Mouse (Mus musculus) forebrain, embryonic 14.5 days (tissue): ENCODE data around the gene Gm9774. TPM values are rescaled to one million over a fixed set of nuclear protein-coding genes. Genes with fewer than 3 reads are reported as not detected.

Experiments used
- ATAC-seq: fragments of 200-750 bp; cut with Nextera tagmentation; 2 replicates; pipeline ENCODE4 v1.8.0; 2017; ENCODE audit warnings: mild to moderate bottlenecking, moderate library complexity
- DNase-seq: peaks from one replicate; pipeline ENCODE4 v3.0.0-alpha.2; 2015; ENCODE audit warnings: low spot score
- H3K27ac ChIP-seq: fragments of 300-500 bp; sonication (generic); 2 replicates; pipeline ENCODE4 v1.5.1; 2014; ENCODE audit warnings: low read depth, mild to moderate bottlenecking, control low read depth, low read length, moderate library complexity
- H3K27me3 ChIP-seq: fragments of 300-500 bp; sonication (generic); replicated peaks from 2 replicates; pipeline ENCODE4 v1.6.1; 2014; ENCODE audit warnings: low read length, control low read depth, mixed read lengths; ENCODE audit not compliant: control insufficient read depth, insufficient read depth
- H3K36me3 ChIP-seq: fragments of 300-500 bp; sonication (generic); 2 replicates; pipeline ENCODE4 v1.6.1; 2014; ENCODE audit warnings: low read length, control low read depth; ENCODE audit not compliant: control insufficient read depth, insufficient read depth
- H3K4me1 ChIP-seq: fragments of 300-500 bp; sonication (generic); 2 replicates; pipeline ENCODE4 v1.6.1; 2014; ENCODE audit warnings: antibody characterized with exemption, low read length, control low read depth; ENCODE audit not compliant: control insufficient read depth, insufficient read depth
- H3K4me2 ChIP-seq: fragments of 300-500 bp; sonication (generic); 2 replicates; pipeline ENCODE4 v1.6.1; 2014; ENCODE audit warnings: mild to moderate bottlenecking, control low read depth, low read length
- H3K4me3 ChIP-seq: fragments of 300-500 bp; sonication (generic); 2 replicates; pipeline ENCODE4 v1.5.1; 2014; ENCODE audit warnings: low read depth, low read length, control low read depth
- H3K9ac ChIP-seq: fragments of 300-500 bp; sonication (generic); 2 replicates; pipeline ENCODE4 v1.6.1; 2014; ENCODE audit warnings: mild to moderate bottlenecking, low read length, control low read depth, moderate library complexity
- H3K9me3 ChIP-seq: fragments of 300-500 bp; sonication (generic); replicated peaks from 2 replicates; pipeline ENCODE4 v1.6.1; 2016; ENCODE audit warnings: low read length, control low read depth, mixed read lengths; ENCODE audit not compliant: control insufficient read depth
- WGBS: fragments of 180-500 bp; shearing (Covaris S2); extraction: QIAGEN DNeasy Blood & Tissue Kit; methylation state at CpG from one replicate; pipeline ENCODE4 v1.1.7; 2014; 5-methylcytosine and 5-hydroxymethylcytosine counted together
- polyA plus RNA-seq: library from polyadenylated mRNA; unstranded; fragments of >200 nt; fragmentation: Nextera tagmentation; extraction: Ambion mirVana; gene quantifications from 2 replicates; pipeline ENCODE4 v1.2.1, GENCODE M21; 2014

The Gm9774 gene
- polyA plus RNA-seq, 1 experiment from 2014 or later: 4.3 TPM

- 91% methylated on average over 2 of the region's 2 CpGs for WGBS
- no peak for DNase-seq
- Histone ChIP-seq H3K4me1 (no peaks in the 10 kb centered on the region), H3K27me3 (no peaks in the 10 kb centered on the region), H3K4me3 (no peak within 1 kb of the TSS), H3K9me3 (no peaks in the 10 kb centered on the region), H3K27ac (no peak within 1 kb of the TSS), H3K4me2 (no peak within 1 kb of the TSS), H3K36me3 (no peaks in the 10 kb centered on the region), H3K9ac (no peak within 1 kb of the TSS)
- ATAC-seq: no peak
These were observed 11.4 kb downstream of the Gm9774 start, which contains the start of gene Sprr2j-ps for GRCm38 (mm10) chr3:92417782-92418181. TSS of gene Sprr2j-ps (plus strand) at chr3:92418082.

GRCm38 (mm10) chr3:92407691-92408090 lies 21.5 kb downstream of the Gm9774 start, which contains the start of gene Sprr2i:
TSS of gene Sprr2i (plus strand) at chr3:92407991.
- no peak within 1 kb of the TSS for H3K27ac ChIP-seq
- no peak within 1 kb of the TSS for H3K4me2 ChIP-seq
- H3K27me3 ChIP-seq: no peaks in the 10 kb centered on the region
- DNase-seq (no peak), ATAC-seq (no peak)
- 88% methylated on average over 2 of the region's 2 CpGs for WGBS
- H3K36me3 ChIP-seq: no peaks in the 10 kb centered on the region
- no peaks in the 10 kb centered on the region for H3K4me1 ChIP-seq
- H3K4me3 ChIP-seq: no peak within 1 kb of the TSS
- no peak within 1 kb of the TSS for H3K9ac ChIP-seq
- no peaks in the 10 kb centered on the region for H3K9me3 ChIP-seq

GRCm38 (mm10) chr3:92394301-92394700 lies 34.9 kb downstream of the Gm9774 start:
- 51% methylated on average over 1 of the region's 1 CpGs for WGBS
- Histone ChIP-seq H3K4me3 (no peak overlapping the region), H3K4me2 (no peak overlapping the region), H3K4me1 (no peaks in the 10 kb centered on the region), H3K27ac (no peak overlapping the region), H3K9ac (no peak overlapping the region), H3K9me3 (no peaks in the 10 kb centered on the region), H3K36me3 (no peaks in the 10 kb centered on the region), H3K27me3 (no peaks in the 10 kb centered on the region)
- peak; percentile 1 for DNase-seq
- no peak for ATAC-seq

- Histone ChIP-seq H3K4me2 (no peak within 1 kb of the TSS), H3K36me3 (no peaks in the 10 kb centered on the region), H3K27ac (no peak within 1 kb of the TSS), H3K27me3 (no peaks in the 10 kb centered on the region), H3K4me1 (no peaks in the 10 kb centered on the region), H3K4me3 (no peak within 1 kb of the TSS), H3K9ac (no peak within 1 kb of the TSS), H3K9me3 (no peaks in the 10 kb centered on the region)
- WGBS: 83% methylated on average over 1 of the region's 1 CpGs
- ATAC-seq: no peak
- no peak for DNase-seq
These were observed 43.8 kb downstream of the Gm9774 start, which contains the start of gene Sprr2h for GRCm38 (mm10) chr3:92385385-92385784. TSS of gene Sprr2h (plus strand) at chr3:92385685.

Other genes starting within 250 kb of the Gm9774 start
- not detected in 2 replicates for gene Sprr2a1, start 213.6 kb downstream of the Gm9774 start, polyA plus RNA-seq
- gene Sprr2a2, start 213.5 kb downstream of the Gm9774 start, polyA plus RNA-seq: not detected in 2 replicates
- gene Sprr2a3, start 144.0 kb downstream of the Gm9774 start, polyA plus RNA-seq: not detected in 2 replicates
- not detected in 2 replicates for gene Sprr2b, start 112.8 kb downstream of the Gm9774 start, polyA plus RNA-seq
- gene Sprr2d, start 90.3 kb downstream of the Gm9774 start, polyA plus RNA-seq: not detected in 2 replicates
- gene Sprr2e, start 77.3 kb downstream of the Gm9774 start, polyA plus RNA-seq: not detected in 2 replicates
- gene Sprr2f, start 64.2 kb downstream of the Gm9774 start, polyA plus RNA-seq: not detected in 2 replicates
- gene Sprr2h, start 43.7 kb downstream of the Gm9774 start, polyA plus RNA-seq: not detected in 2 replicates
- not detected in 2 replicates for gene Sprr2i, start 21.4 kb downstream of the Gm9774 start, polyA plus RNA-seq
- gene Sprr2j-ps, start 11.3 kb downstream of the Gm9774 start, polyA plus RNA-seq: not detected in 2 replicates
- gene Sprr2k, start 3.2 kb upstream of the Gm9774 start, polyA plus RNA-seq: not detected in 2 replicates
- gene Sprr1b, start 9.4 kb upstream of the Gm9774 start, polyA plus RNA-seq: not detected in 2 replicates
- gene Sprr3, start 29.3 kb upstream of the Gm9774 start, polyA plus RNA-seq: not detected in 2 replicates
- not detected in 2 replicates for gene Sprr1a, start 56.5 kb upstream of the Gm9774 start, polyA plus RNA-seq
- not detected in 2 replicates for gene Sprr4, start 71.1 kb upstream of the Gm9774 start, polyA plus RNA-seq
- gene 2310046K23Rik, start 105.1 kb upstream of the Gm9774 start, polyA plus RNA-seq: not detected in 2 replicates
- gene Ivl, start 144.3 kb upstream of the Gm9774 start, polyA plus RNA-seq: not detected in 2 replicates
- gene Smcp, start 159.6 kb upstream of the Gm9774 start, polyA plus RNA-seq: not detected in 2 replicates
- not detected in 2 replicates for gene 2210017I01Rik, start 178.1 kb upstream of the Gm9774 start, polyA plus RNA-seq
- not detected in 2 replicates for gene Lce6a, start 192.2 kb upstream of the Gm9774 start, polyA plus RNA-seq
- not detected in 2 replicates for gene Lce1a1, start 218.9 kb upstream of the Gm9774 start, polyA plus RNA-seq
- gene Lce1b, start 227.5 kb upstream of the Gm9774 start, polyA plus RNA-seq: not detected in 2 replicates
- not detected in 2 replicates for gene Lce1a2, start 240.9 kb upstream of the Gm9774 start, polyA plus RNA-seq
- not detected in 2 replicates for gene Lce1c, start 249.8 kb upstream of the Gm9774 start, polyA plus RNA-seq